Mouse (Mus musculus) bone marrow, adult 2 months (tissue): ENCODE results near the gene Pde6b.

ENCODE experiments used
- CTCF ChIP-seq: fragments of 200-500 bp; IDR thresholded peaks from 2 replicates; pipeline ENCODE4 v1.5.1; 2011; ENCODE audit warnings: low read length, control low read depth; ENCODE audit not compliant: control insufficient read depth, insufficient read depth
- POLR2A ChIP-seq: fragments of 200-500 bp; IDR thresholded peaks from 2 replicates; pipeline ENCODE4 v1.6.1; 2011; ENCODE audit warnings: low read depth, mild to moderate bottlenecking, control low read depth, low read length, borderline replicate concordance; ENCODE audit not compliant: control insufficient read depth

DNA sequence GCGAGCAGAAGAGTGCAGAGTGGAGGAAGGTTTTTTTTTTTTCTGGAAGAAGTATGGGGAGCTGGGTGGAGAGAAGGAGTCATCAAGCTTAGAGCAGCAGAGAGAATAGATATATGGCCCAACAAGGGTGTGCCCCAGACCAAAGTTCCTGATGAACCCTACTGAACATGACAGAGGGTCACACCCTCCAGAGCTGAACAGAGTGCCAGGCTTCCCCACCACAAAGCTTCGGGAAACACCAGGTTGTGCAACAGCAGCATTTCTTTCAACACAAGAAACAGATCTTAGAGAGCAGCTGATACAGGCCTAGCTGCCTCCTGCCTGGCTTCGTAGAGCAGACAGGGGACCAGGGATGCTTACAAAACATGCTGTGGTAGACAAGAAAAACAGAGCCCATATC is 58.8 kb downstream of the Pde6b start:
- no peak for TF ChIP-seq POLR2A
- TF ChIP-seq CTCF, result no peak
